In the genomic region with DNA sequence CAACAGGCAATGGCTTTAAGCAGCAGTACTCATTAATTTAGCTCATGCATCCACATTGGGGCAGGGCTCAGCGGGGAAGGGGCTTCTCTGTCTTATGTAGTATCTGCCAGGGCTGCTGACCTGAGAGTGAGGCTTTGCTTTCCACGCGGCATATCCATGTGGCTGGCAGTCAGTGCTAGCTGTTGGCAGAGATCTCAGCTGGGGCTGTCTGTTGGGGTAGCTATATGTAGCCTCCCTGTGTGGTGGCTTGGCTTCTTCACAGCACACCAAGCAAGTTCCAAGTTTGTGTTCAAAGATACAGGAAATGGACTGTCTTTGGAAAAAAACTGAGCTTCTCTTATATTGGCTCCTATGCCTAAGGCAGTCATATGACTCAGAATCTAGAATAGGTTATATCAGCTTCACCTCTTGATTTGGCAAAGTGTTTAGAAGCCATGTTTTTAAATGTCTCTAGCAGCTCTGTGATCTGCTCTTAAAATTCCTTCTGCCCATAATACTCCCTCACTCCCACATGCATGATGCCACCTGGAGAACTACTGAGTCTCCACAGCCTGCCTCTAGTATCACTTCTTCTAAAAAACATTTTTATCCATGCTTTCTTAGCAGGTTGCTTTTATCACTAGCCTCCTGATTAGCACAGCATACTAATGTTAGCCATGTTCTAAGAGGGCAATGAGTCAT, we compare ENCODE assay signal across 16 mouse cellular contexts.
DNase-seq lines count a peak whose midpoint lies in the region; ATAC-seq and TF ChIP-seq lines count a peak whose summit lies in the region.
"Had no signal": no experiment of that assay in that cellular context is flagged by ENCODE, and none has a peak within 500 bp of the region (broad histone marks: within the 10 kb centered on the region; RNA-seq: fewer than 3 reads in every experiment).

No protein-coding gene starts in this region.

- peak; percentile 19 to 28 for DNase-seq in cerebellum, postnatal 25 days
- DNase-seq in midbrain, postnatal 0 days (ENCODE audit: low spot score): peak; percentile 17
- DNase-seq in midbrain, embryonic 10.5 days (ENCODE audit: low spot score): no peak
- peak; percentile 54 to 80 for DNase-seq in left cerebral cortex, adult 9 months (ENCODE audit: low spot score in 2 of 2)
- DNase-seq in telencephalon, adult 2 months (ENCODE audit: low read depth, low spot score): peak; percentile 85
- DNase-seq: embryo, embryonic 11 days; kidney, adult 8-10 months; lung, postnatal 10 days; spleen, adult 18-20 months; thymus, adult 18-20 months had no signal

- H3K9ac ChIP-seq in midbrain, postnatal 0 days (replicated peaks; ENCODE audit: low read length, poor library complexity, severe bottlenecking): no peak overlapping the region
- H3K9ac ChIP-seq in intestine, embryonic 16.5 days (ENCODE audit: low read depth, low read length): no peak overlapping the region
- H3K9ac ChIP-seq: heart, embryonic 15.5 days; limb, embryonic 15.5 days had no signal

- H3K4me1 ChIP-seq in midbrain, postnatal 0 days (ENCODE audit: insufficient read depth, low read length): no peaks in the 10 kb centered on the region
- no peaks in the 10 kb centered on the region for H3K4me1 ChIP-seq in midbrain, embryonic 10.5 days
- H3K4me1 ChIP-seq in intestine, embryonic 16.5 days (ENCODE audit: control insufficient read depth, insufficient read depth, low read length): no peaks in the 10 kb centered on the region
- H3K4me1 ChIP-seq: heart, embryonic 15.5 days; limb, embryonic 15.5 days had no signal

- 73% methylated on average over 3 of the region's 3 CpGs for WGBS in midbrain, postnatal 0 days
- WGBS in midbrain, embryonic 10.5 days: 82% methylated on average over 3 of the region's 3 CpGs
- 72% methylated on average over 3 of the region's 3 CpGs for WGBS in intestine, embryonic 16.5 days

- no peaks in the 10 kb centered on the region for H3K27me3 ChIP-seq in midbrain, postnatal 0 days (ENCODE audit: insufficient read depth, low read length)
- H3K27me3 ChIP-seq in midbrain, embryonic 10.5 days (ENCODE audit: low read depth, poor library complexity, severe bottlenecking): no peaks in the 10 kb centered on the region
- H3K27me3 ChIP-seq in intestine, embryonic 16.5 days (replicated peaks; ENCODE audit: control insufficient read depth, insufficient read depth, low read length): no peaks in the 10 kb centered on the region
- H3K27me3 ChIP-seq: heart, embryonic 15.5 days; limb, embryonic 15.5 days had no signal

- no peak overlapping the region for H3K27ac ChIP-seq in midbrain, postnatal 0 days (ENCODE audit: low read depth, low read length)
- H3K27ac ChIP-seq in midbrain, embryonic 10.5 days (replicated peaks): no peak overlapping the region
- H3K27ac ChIP-seq in intestine, embryonic 16.5 days (ENCODE audit: low read length): no peak overlapping the region
- H3K27ac ChIP-seq: heart, embryonic 15.5 days; limb, embryonic 15.5 days had no signal

- no peak overlapping the region for H3K4me3 ChIP-seq in midbrain, postnatal 0 days (ENCODE audit: low read depth, low read length)
- H3K4me3 ChIP-seq in midbrain, embryonic 10.5 days: no peak overlapping the region
- no peak overlapping the region for H3K4me3 ChIP-seq in intestine, embryonic 16.5 days (ENCODE audit: low read length)
- H3K4me3 ChIP-seq: heart, embryonic 15.5 days; limb, embryonic 15.5 days had no signal

- H3K4me2 ChIP-seq in midbrain, postnatal 0 days (ENCODE audit: low read depth, low read length, poor library complexity, severe bottlenecking): no peak overlapping the region
- H3K4me2 ChIP-seq in intestine, embryonic 16.5 days (ENCODE audit: low read depth, low read length): no peak overlapping the region
- H3K4me2 ChIP-seq: heart, embryonic 15.5 days; limb, embryonic 15.5 days had no signal

- no peaks in the 10 kb centered on the region for H3K9me3 ChIP-seq in midbrain, postnatal 0 days (ENCODE audit: low read length)
- no peaks in the 10 kb centered on the region for H3K9me3 ChIP-seq in midbrain, embryonic 10.5 days (replicated peaks)
- no peaks in the 10 kb centered on the region for H3K9me3 ChIP-seq in intestine, embryonic 16.5 days (ENCODE audit: control insufficient read depth, low read length)
- H3K9me3 ChIP-seq: heart, embryonic 15.5 days; limb, embryonic 15.5 days had no signal

- TF ChIP-seq CTCF in midbrain, postnatal 0 days (IDR thresholded peaks at IDR 0.05): no peak

- ATAC-seq in cerebellum, adult (ENCODE audit: insufficient number of reproducible peaks, low FRiP score, low TSS enrichment): no peak
- no peak; the same call in 1 of the 2 replicates for ATAC-seq in midbrain, postnatal 0 days (ENCODE audit: low FRiP score)
- no peak for ATAC-seq in megakaryocyte, adult 5-6 weeks (ENCODE audit: poor library complexity, severe bottlenecking)
- ATAC-seq in intestine, embryonic 16.5 days: no peak
- ATAC-seq: midbrain, embryonic 16.5 days had no signal

- no peaks in the 10 kb centered on the region for H3K36me3 ChIP-seq in midbrain, postnatal 0 days (ENCODE audit: insufficient read depth, low read length)
- no peaks in the 10 kb centered on the region for H3K36me3 ChIP-seq in midbrain, embryonic 10.5 days
- H3K36me3 ChIP-seq in intestine, embryonic 16.5 days (ENCODE audit: control insufficient read depth, insufficient read depth, low read length): no peaks in the 10 kb centered on the region
- H3K36me3 ChIP-seq: heart, embryonic 15.5 days; limb, embryonic 15.5 days had no signal
